Mouse (Mus musculus): ENCODE measurements at regions not wholly inside any gene's neighbourhood (a gene's known extent, or its start where the extent isn't known, plus 50 kb on each side); places are given as distances from the start of the nearest gene placed in this dataset.
"Not testable (repeated sequence)": the region's sequence is repeated elsewhere in the genome, so short reads cannot be mapped to it uniquely, and the experiment has no call there.

- peak; percentile 75 for DNase-seq (ENCODE audit: low read depth, low spot score)
These were observed 790.7 kb downstream of the Prdm13 start for GRCm38 (mm10) chr4:20895081-20895480.

DNA sequence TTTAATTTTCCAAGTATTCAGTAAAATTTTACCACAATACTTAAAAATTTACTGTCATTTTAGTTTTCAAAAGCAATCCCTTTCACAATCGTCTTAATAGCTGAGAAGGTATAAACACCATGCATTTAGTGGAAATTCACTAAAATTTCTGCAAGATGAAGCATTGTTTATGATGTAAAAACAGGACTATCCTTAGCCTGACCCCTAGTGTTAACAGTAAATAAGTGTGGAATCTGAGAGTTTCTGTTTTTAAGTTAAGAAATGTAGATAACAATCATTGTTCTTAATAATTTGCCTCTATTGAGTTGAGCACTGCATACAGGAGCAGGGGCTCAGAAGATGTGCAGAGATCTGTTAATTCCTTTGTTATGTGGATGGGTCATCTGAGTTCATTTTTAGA is 791.9 kb downstream of the Prdm13 start:
- no peak for DNase-seq (ENCODE audit: low read depth, low spot score)

- no peak for DNase-seq (ENCODE audit: low read depth, low spot score)
These were observed 824.9 kb downstream of the Prdm13 start for GRCm38 (mm10) chr4:20860696-20861428.

DNA sequence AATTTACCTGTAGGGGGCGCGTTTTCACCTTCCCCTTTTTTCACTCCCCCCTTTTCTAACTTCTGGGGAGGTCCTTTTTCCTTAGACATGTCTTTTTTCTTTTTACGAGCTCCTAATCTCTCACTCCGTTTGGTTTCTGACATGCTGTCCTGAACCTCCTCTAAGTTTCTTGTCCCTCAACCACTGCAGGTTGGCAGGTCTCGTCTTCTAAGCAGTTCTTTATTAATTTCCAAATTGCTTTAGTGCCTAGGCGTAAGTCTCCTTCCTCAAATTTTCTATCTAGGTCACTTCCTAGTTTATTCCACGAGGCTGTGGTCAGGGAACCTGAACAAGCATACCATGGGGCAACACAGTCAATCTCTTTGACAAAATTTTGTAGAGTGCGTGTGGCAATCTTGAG is 825.7 kb downstream of the Prdm13 start:
- DNase-seq (ENCODE audit: low read depth, low spot score), result not testable (repeated sequence)

DNA sequence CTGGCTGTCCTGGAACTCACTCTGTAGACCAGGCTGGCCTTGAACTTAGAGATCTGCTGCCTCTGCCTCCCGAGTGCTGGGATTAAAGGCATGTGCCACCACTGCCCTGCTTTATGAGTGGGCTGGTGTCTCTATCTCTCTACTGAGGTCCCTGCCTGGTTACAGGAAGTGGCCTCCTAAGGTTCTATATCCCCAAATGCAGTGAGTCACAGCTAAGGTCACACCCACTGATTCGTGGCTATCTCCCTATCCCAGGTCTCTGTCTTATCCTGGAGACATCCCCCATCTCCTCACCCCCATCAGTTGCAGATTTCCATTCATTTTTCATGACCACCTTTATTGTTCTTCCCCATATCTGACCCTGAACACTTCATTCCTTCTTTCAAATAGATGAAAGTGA is 837.3 kb downstream of the Prdm13 start:
- no peak for DNase-seq (ENCODE audit: low read depth, low spot score)

DNA sequence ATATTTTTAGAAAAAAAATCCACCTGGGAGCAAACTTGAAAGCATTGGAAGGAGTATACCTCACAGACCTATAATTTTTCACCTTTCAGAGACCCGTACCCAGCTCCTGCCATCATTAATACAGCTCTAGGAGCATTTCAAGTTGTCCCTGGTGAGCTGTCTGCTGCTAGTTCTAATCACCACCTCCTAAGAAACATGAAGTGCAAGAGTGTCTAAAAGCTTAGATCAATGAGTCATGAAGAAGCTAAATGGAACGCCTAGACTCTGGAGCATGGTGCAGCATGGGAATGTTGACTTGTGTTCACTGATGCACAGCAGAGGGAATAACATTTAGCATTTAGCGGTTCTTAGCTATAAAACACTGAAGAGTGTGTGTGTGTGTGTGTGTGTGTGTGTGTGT is 841.2 kb downstream of the Prdm13 start:
- DNase-seq (ENCODE audit: low read depth, low spot score), result no peak
